Mouse (Mus musculus) kidney, adult 2 months (tissue): ENCODE data around the gene Spag5. TPM values are rescaled to one million over a fixed set of nuclear protein-coding genes. Genes with fewer than 3 reads are reported as not detected.

Source experiments
- DNase-seq: peaks from one replicate; pipeline ENCODE4 v3.0.0; 2021
- H3K27ac ChIP-seq: fragments of 200-500 bp; 2 replicates; pipeline ENCODE4 v1.5.1; 2012; ENCODE audit warnings: low read depth, low read length, control low read depth, inconsistent platforms; ENCODE audit not compliant: insufficient read depth
- H3K27me3 ChIP-seq: fragments of 200-500 bp; replicated peaks from 2 replicates; pipeline ENCODE4 v1.6.1; 2012; ENCODE audit warnings: mild to moderate bottlenecking, moderate library complexity, low read length, inconsistent platforms; ENCODE audit not compliant: control insufficient read depth, insufficient read depth
- H3K36me3 ChIP-seq: fragments of 200-500 bp; 2 replicates; pipeline ENCODE4 v1.6.1; 2012; ENCODE audit warnings: mild to moderate bottlenecking, moderate library complexity, low read length, inconsistent platforms; ENCODE audit not compliant: control insufficient read depth, insufficient read depth
- H3K4me1 ChIP-seq: fragments of 200-500 bp; 2 replicates; pipeline ENCODE4 v1.6.1; 2011; ENCODE audit warnings: low read length; ENCODE audit not compliant: control insufficient read depth, insufficient read depth
- H3K4me3 ChIP-seq: fragments of 200-500 bp; 2 replicates; pipeline ENCODE4 v1.5.1; 2011; ENCODE audit warnings: mild to moderate bottlenecking, low read depth, low read length, control low read depth; ENCODE audit not compliant: insufficient read depth
- CTCF ChIP-seq: fragments of 200-500 bp; conservative IDR thresholded peaks from 2 replicates; pipeline ENCODE4 v1.5.1; 2011; ENCODE audit warnings: low read depth, mild to moderate bottlenecking, control low read depth, low read length, moderate library complexity, mixed read lengths; ENCODE audit not compliant: insufficient read depth, insufficient read length
- POLR2A ChIP-seq: fragments of 200-500 bp; IDR thresholded peaks from one replicate; pipeline ENCODE4 v1.6.1; 2011; ENCODE audit warnings: low read depth, low read length, control low read depth
- WGBS: fragments of 180-500 bp; shearing (Covaris S2); methylation state at CpG from one replicate; pipeline ENCODE4 v1.1.7; 2018; 5-methylcytosine and 5-hydroxymethylcytosine counted together
- polyA plus RNA-seq: library from polyadenylated mRNA; depleted of rRNA; stranded (reverse); fragments of >200 nt; gene quantifications from 2 replicates; pipeline ENCODE4 v1.2.3, GENCODE M21; 2012

Gene Spag5
- polyA plus RNA-seq, 1 experiment, result 15.0 TPM

DNA sequence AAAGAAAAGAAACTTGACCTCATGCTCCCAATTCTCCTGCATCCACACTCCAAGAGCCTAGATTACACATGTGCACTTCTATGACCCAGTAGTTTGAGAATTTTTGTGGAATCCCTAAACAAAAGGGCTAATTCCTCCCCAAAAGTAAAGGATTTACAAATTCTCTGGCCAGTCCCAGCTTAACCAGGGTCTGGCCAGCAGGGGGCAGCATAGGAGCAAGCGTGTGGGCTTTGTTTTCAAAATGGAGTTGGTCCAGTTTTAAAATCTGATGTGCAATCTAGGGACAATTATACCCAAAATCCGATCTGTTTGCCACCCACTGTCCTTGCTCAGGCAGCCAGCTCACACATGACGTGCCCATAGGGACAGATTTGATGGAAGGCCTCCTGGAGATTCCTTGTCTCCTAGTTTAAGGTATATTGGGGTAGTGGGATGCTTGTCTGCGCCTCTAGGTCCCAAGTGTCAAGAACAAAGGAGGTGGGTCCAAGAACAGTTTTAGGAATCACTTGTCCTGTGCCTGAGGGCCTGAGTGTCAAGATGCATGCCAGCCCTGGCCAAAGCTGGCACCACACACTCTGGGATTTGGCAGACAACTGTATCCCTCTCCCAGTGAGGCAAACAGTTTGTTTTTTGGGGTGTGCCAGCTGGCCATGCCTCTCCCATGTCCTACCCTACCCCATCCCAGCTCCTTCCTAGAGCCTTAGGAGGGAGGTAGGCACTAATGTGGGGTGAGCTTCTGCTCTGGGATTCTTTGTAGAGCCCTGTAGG is 54.3 kb downstream of the Spag5 start:
- no peak overlapping the region for H3K27ac ChIP-seq
- H3K36me3 ChIP-seq, result no peaks in the 10 kb centered on the region
- TF ChIP-seq CTCF (peak; percentile 79), POLR2A (no peak)
- no peaks in the 10 kb centered on the region for H3K27me3 ChIP-seq
- H3K4me1 ChIP-seq, result no peaks in the 10 kb centered on the region; the same call in 1 of the 2 replicates
- 39% methylated on average over 4 of the region's 4 CpGs for WGBS
- DNase-seq, result peak; percentile 57
- no peak overlapping the region for H3K4me3 ChIP-seq

DNA sequence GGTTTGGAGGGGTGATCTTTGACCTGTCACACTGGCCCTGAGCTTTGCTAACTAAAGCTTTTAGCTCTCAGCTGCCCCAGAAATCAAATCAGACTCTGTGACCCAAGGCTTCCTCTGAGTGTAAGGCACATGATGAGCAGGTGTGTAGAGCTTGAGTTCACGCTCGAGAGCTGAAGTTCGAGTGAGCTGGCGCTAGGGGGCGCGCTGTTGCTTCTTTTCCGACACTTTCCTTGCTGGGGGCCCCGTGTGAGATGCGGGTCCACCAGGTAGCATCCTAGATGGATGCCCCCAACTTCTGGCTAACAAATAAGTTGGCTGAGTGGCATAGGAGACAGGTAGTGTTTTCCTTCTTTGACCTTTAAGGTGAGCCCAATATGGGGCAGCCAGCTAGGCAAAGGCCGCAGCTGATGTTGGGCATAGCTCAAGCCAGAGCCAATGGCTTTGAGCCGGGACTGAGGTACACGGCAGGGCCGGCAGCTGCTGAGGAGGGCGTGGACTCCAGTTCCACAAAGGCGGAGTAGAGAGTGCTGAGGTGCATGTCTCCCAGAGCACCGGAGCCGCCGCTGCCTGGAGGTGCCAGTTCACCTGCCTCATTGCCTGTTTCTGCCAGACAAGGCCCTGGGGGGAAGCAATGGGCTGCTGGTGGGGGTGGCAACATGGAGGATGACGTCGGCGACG is 57.1 kb downstream of the Spag5 start:
- WGBS, result 19% methylated on average over 22 of the region's 22 CpGs
- no peak overlapping the region for H3K27ac ChIP-seq
- DNase-seq, result peak; percentile 46

DNA sequence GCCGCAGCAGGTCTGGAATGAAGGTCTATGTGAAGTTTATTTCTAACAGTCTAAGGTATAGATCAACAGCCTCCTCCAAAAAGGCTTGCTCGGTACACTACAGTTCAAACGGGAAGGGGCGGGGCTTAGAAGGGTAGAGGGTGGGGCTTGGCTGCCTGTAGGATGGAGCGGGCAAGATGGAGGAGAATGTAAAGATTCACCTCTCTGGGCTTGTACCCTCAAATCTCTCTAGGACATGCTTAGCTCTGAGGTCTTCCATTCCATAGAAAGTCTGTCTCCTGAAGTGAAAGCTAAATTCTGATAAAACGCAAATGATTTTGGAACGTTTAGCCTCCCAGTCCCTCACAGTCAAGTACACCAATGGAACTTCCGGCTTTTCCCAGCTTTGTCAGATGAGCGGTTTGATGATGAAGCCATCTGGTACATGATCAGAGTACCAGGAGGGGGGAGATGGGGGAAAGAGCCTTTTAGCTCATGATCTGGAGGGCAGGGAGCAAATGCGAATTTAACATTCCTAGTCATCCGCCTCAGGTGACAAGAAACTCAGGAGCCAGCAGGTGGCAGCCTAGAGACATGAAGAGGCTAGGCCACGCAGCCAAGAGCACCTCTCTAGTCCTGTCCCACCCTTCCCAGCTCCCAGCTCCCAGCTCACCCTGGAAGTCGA is 58.9 kb downstream of the Spag5 start:
- WGBS, result 12% methylated on average over 13 of the region's 13 CpGs
- no peak for TF ChIP-seq POLR2A
- TF ChIP-seq CTCF, result peak; percentile 85
- no peaks in the 10 kb centered on the region for H3K27me3 ChIP-seq
- peak; percentile 79 for DNase-seq
- H3K27ac ChIP-seq, result no peak overlapping the region
- H3K36me3 ChIP-seq, result no peaks in the 10 kb centered on the region
- peak overlapping the region; percentile 26 for H3K4me3 ChIP-seq
- H3K4me1 ChIP-seq, result peaks cover 7% of the 10 kb centered on the region

More for the DNA sequence above, 57.1 kb downstream of the Spag5 start:
- TF ChIP-seq POLR2A (no peak), CTCF (peak; percentile 71)
- Histone ChIP-seq H3K4me1 (peaks cover 1% of the 10 kb centered on the region; the same call in 1 of the 2 replicates), H3K36me3 (no peaks in the 10 kb centered on the region), H3K27me3 (no peaks in the 10 kb centered on the region), H3K4me3 (no peak overlapping the region)

DNA sequence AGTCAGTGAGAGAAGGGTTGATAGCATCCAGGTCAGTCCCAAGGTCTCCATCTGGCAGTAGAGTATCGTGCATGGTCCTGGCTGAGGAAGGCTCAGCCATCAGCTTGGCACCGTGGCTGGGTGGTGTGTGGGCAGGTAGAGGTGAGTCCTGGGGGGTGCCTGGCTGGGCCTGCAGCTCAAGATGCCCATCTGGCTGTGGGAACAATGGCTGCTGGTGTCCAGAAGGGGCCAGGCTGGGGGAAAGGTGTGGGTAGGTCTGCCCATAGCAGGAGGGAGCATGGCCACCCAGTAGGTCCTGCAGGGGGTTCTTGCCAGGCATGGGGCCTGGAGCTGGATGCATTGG is 59.4 kb downstream of the Spag5 start:
- Histone ChIP-seq H3K4me3 (no peak overlapping the region), H3K4me1 (peaks cover 7% of the 10 kb centered on the region), H3K27me3 (no peaks in the 10 kb centered on the region), H3K36me3 (no peaks in the 10 kb centered on the region), H3K27ac (no peak overlapping the region)
- no peak for DNase-seq
- TF ChIP-seq POLR2A (no peak), CTCF (no peak)
- WGBS, result 56% methylated on average over 2 of the region's 2 CpGs

DNA sequence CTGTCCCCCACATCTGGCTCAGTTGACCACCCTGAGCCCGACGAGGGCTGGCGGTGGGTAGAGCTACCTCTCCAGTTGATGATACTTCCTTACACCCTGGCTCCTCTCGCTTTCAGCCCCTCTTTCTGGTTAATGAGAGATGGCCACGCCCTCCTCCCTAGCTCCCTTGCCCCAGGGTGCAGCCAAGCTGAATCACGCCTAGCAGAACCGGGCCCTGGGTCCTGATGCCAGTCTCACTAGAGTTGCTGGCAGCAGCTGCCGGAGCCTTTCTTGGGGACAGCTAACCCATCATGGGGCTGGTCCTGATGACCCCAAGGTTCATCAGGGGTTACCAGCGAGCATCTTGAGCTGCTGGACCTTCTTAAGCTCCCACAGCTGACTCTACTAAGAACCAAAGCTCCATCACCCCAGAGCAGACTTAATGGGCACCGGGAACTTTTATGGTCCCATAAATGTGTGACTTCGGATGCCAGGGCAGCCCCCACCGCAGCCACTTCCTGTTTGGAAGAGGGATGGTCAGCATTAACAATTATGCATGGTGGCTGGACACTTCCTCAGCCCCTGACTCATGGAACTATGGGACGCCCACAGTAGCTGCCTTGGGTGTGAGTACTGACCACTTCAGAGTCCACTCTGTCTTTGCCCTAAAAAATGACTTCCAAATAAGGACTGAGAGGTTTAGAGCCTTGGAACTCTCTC is 62.1 kb downstream of the Spag5 start:
- peaks cover 7% of the 10 kb centered on the region for H3K4me1 ChIP-seq
- H3K27me3 ChIP-seq, result no peaks in the 10 kb centered on the region
- no peak overlapping the region for H3K27ac ChIP-seq
- DNase-seq, result peak; percentile 48
- WGBS, result 33% methylated on average over 13 of the region's 13 CpGs
- TF ChIP-seq CTCF (no peak), POLR2A (no peak)
- H3K36me3 ChIP-seq, result no peaks in the 10 kb centered on the region
- H3K4me3 ChIP-seq, result no peak overlapping the region

DNA sequence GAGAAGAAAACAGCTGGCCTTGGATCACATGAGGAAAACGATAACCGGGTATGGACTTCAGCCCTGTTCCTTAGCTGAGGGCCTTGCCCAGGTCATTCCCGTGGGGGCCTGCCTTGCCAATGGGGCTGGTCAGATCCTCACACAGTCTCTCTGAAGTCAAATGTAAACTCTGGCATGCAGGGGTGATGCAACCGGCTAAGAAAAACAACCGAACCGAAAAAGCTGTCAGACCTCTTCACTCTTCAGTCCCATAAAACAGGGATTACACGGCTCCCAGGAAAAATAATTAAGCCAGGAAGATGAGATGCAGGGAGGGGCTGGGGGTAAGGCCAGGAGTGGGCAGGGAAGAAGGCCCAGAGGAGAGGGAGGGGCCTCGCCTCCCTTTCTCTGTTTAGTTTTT is 62.8 kb downstream of the Spag5 start:
- Histone ChIP-seq H3K4me1 (peaks cover 7% of the 10 kb centered on the region), H3K36me3 (no peaks in the 10 kb centered on the region), H3K27me3 (no peaks in the 10 kb centered on the region), H3K27ac (no peak overlapping the region), H3K4me3 (no peak overlapping the region)
- peak; percentile 53 for DNase-seq
- TF ChIP-seq CTCF (no peak), POLR2A (no peak)
- WGBS, result 39% methylated on average over 8 of the region's 8 CpGs
